Mouse (Mus musculus) Muller cell, postnatal 12 days (primary cell): ENCODE measurements around the gene Gstt4.
"Not testable (repeated sequence)": the region's sequence is repeated elsewhere in the genome, so short reads cannot be mapped to it uniquely, and the experiment has no call there.

Source experiments
- DNase-seq: peaks from one replicate; pipeline ENCODE4 v3.0.0-alpha.2; 2015; ENCODE audit errors: inconsistent ontology term

Gene Gstt4

GRCm38 (mm10) chr10:75822443-75822842 lies at the start of gene Gstt4:
TSS of gene Gstt4 (minus strand) at chr10:75822543.
- DNase-seq = no peak

GRCm38 (mm10) chr10:75861587-75861986 lies 39.2 kb upstream of the Gstt4 start:
- no peak for DNase-seq

DNA sequence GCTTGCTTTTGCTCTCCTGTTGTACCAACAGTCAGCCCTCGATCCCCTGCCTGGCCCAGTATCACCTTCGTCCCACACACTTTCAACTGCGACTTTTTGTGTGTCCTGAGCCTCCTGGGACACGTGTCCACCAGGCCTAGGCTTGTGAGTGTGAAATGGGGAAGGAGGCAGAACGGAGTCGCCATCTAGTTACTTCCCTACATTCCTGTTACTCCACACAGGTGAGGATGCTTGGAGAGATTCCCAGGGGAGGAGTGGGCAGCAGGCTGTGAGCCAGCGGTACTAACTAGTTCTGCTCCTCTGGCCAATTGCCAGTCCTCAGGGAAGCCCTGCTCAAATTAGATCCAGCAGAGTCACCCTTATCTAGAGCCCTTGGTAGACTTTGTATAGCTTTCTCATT lies 38.4 kb upstream of the Gstt4 start:
- DNase-seq = peak; percentile 9

DNA sequence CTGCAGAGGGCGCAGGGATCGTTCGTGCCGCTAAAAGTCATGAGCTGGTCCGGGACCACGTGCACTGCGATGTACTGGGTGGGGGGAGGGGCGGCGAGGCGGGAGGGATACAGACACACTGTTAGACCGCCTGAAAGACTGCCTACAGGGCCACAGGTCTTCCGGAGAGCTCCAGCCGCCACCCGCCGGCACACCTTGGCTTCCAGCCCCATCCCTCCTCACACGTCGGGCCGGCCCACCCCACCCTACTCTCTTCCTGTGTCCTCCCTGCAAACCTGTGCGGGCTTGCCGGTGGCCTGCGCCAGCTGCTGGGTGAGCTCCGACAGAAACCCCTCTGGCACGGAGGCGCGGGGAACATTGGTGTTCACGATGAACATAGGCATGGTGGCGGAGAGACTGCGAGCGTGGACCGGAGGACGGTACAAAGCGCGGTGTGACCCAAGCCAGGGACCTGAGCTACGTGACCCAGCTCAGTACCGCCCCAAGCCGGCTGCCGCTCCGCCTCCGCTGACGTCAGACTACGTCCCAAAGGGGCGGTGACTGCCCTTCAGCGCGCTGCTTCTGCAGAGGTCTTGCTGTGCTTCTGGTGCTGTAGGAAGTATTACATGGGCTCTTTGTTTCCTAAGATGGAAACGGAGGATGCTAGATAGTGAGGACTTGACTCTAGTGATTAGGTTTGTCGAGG lies 37.6 kb upstream of the Gstt4 start, which contains the start of gene Mif:
Gene Mif (minus strand): TSS at position 455 of the 685 bp plus-strand sequence.
- DNase-seq = peak; percentile 92

DNA sequence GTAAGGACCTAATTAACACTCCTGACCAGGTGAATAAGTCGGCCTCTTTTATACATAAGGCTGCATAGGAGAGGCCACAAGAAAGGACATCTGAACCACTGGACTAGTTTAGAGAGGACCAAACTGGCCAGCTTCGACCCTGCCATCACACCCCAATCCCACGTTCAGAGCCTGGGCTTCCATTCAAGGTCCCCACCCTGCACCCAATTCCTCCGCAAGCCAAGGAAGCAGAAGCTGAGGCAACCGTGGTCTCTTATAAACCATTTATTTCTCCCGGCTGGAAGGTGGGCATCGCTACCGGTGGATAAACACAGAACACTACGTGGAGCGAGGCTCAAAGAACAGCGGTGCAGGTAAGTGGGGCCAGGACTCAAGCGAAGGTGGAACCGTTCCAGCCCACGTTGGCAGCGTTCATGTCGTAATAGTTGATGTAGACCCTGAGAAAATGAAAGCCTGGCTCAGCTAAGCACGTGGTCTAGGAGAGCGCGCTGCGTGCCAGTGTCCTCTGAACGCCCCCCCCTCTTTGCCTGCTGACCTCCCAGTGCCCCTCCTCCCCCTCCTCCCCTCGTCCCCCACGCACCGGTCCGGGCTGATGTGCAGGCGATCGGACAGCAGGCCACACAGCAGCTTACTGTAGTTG lies 36.9 kb upstream of the Gstt4 start:
- DNase-seq = peak; percentile 59

DNA sequence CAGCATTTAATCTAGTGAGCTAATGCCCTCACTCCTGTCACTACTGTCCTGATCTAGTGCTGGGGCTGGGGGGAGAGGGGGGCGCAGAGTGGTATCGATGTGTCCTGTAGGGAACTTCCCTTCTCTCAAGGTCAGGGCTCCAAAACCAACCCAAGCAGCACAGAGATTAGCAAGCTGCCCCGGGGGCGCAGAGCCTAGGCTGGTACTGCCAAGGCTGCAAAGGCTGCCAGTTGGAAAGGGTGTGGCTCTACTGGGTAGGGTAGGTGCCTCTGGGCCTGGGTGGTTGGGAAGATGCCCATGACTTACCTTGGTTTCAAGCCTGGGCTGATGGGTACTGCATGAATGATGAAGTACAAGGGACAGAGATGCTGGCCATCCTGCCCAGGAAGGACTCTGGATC lies 35.3 kb upstream of the Gstt4 start:
- DNase-seq = no peak

- DNase-seq = no peak
These were observed 34.6 kb upstream of the Gstt4 start for GRCm38 (mm10) chr10:75856976-75857375.

DNA sequence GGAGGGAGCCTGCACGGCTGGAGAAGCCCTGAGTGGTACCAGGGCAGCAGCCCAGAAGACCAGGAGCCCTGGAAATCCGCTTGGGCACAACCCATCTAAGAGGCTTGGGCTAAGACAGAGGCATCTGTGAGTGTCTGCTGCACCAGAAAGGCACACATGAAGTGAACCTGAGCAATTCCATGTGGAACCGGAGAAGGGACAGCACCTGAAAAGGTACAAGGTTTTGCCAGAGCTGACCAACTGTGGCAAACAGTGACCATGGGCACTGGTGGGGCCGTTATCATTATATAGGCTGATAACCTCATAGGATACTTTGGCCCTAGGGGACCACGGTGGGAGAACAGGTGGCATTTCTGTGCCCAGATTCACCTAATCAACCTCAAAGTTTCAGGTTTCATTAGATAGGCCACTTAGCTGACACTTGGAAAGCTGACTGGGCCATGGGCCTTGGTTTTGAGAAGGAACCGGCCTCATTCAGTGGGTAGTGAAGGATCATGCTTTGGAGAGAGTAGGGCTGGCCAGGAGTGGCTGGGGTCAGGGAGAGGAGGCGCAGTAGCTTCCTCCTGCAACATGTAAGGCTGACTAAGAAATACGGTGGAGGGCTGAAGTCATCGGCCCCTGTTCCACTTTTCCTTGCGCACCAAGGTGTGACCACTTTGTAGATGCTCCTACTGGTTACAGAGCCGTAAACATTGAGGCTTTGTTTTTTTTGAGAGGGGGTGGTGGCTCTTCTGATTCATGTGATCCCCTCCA lies 34.0 kb upstream of the Gstt4 start:
- no peak for DNase-seq

GRCm38 (mm10) chr10:75855416-75855981 lies 33.2 kb upstream of the Gstt4 start:
- no peak for DNase-seq

GRCm38 (mm10) chr10:75854791-75855190 lies 32.4 kb upstream of the Gstt4 start:
- DNase-seq = no peak

GRCm38 (mm10) chr10:75854096-75854495 lies 31.8 kb upstream of the Gstt4 start:
- no peak for DNase-seq

- DNase-seq = peak; percentile 68
These were observed 31.1 kb upstream of the Gstt4 start for GRCm38 (mm10) chr10:75853452-75853851.

DNA sequence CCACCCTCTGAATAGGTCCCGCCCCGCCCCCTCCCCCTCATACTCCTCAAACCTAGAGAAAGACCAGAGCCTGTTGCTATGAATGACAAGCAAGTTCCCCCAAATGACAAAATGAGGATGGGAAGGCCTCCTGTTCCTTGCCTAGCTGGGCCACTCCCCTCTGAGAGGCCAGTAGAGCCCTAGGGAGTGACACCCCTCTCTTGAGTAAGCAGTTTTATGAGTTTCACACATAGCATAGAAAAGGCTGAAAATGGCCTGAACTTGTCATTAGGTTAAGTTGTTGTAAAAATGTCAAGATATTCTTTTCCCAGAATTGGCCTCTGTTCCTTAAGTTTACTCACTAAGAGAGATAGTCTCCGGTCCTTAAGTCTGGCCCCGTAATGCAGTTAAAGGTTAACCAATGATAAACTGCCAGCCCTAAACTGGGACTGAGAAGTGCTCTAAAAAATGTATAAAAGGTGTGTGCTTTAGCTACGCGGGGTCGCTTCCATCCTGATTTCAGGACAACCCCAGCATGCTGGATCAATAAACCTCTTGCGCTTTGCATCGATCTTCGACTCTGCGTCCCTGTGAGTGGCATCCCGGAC lies 30.3 kb upstream of the Gstt4 start:
- DNase-seq = no peak

DNA sequence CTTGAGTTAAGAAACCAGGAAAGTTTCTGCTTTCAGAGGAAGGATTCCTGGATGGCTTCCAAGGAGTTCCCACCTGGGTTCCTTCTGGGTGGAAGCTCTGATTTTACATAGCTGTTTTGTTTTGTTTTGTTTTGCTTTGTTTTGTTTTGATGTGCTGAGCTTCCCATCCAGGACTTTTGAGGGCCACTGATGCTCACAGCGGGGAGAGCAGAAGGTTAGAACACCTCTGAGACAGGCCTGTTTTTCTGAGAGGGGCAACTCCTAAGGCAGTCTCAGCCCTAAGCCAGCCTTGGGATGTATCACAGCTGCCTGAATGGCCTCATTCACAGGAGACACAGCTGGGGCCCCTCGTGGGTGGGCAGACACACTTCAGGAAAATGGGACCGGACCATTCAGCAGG lies 29.3 kb upstream of the Gstt4 start:
- DNase-seq = no peak

GRCm38 (mm10) chr10:75851076-75851475 lies 28.7 kb upstream of the Gstt4 start:
- DNase-seq = no peak

- DNase-seq = no peak
These were observed 26.0 kb upstream of the Gstt4 start for GRCm38 (mm10) chr10:75848382-75848781.

DNA sequence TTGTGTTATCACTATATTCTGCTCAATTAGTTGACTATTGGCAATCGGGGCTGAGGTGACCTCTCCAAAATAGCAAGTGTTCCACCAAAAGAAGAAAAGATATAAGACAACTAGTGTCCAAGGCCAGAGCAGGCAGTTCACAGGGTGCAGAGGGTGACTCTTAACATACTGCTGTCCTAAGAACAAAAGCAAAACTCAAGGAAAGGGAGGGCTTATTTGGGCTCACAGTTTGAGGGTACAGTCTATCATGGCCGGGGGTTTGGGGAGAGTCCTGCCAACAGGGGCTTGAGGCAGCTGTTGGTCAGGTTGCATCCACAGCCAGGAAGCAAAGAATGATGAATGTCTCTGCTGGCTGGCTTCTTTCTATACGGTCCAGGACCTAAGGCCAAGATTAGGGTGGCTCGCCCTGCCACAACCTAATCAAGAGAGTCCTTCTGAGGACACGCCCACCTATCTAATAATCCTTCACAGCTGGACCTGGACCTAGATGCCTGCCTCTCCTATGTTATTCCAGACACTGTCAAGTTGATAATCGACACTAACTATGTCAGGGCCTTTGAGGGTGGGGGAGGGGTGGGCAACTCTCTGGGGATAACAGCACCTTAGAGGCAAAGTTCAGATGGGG lies 23.1 kb upstream of the Gstt4 start:
- no peak for DNase-seq

DNA sequence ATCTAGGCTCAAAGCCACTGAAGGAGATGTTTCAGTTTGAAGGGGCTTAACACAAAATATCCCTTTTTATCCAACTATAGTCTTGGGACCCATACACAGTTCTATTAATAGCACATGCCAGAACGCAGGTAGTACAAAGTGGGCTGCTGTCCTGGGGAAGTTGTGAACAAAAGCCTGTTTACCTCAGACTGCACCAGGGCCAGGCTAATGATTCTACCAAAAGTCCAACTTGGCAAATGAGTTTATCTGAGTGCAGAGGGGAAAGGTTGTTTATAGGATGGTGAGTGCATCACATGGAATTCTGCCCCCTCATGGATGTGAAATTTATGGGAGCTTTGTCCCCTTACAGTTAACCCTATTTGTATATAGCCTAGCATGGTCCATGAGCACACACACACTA lies 22.5 kb upstream of the Gstt4 start:
- DNase-seq = no peak

DNA sequence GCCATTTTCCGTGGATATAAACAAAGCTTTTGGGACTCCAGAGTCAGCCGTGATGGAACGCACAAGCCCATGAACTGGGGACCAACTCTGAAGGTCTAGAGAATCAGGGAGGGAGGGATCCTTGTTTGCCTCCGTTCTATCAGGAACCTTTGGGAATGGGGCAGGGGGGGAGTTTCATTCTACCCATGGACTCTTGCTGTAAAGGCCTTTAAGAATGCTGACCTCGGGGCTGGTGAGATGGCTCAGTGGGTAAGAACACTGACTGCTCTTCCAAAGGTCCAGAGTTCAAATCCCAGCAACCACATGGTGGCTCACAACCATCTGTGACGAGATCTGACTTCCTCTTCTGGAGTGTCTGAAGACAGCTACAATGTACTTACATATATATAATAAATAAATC lies 21.6 kb upstream of the Gstt4 start:
- not testable (repeated sequence) for DNase-seq

DNA sequence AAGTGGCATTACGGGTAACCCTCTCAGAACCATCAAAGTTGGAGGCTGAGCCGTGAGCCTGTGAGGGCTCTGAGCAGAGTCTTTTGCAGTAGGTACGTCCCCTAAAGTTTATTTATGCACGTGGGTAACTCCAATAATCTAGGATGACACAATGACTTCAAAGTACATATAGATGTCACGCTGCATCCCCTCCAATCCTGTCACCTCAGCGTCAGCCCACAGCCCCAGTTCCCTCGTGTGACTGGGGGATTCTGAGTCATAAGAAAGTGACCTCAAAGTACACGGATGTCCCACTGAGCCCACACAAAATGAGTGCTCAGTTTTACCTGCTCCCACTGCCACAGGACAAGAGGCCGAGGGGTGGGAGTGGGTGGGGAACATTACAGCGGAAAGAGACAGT lies 16.7 kb upstream of the Gstt4 start:
- DNase-seq = no peak

DNA sequence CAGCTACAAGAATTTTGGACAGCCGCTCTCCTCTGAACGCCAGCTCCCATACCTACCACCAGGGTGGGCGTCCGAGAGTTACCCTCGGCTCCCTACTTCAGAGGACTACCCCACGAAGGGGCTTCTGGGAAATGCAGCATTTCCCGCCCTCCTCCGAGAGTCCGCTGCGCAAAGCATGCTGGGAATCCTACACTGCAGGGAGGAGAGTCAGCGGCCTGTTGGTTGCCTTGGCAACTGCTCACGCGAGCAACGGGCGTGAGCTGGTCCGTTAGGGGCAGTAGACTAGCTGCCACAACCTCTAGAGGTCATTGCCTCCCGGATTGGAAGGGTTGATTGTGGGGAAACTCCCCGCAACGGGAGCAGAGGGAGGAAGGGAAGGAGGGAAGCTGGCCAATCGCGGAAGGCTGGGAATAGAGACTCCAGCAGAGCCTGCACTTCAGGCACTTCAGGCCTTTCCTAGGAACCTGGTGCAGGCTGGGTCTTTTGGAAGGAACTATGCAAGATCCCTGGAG lies 15.0 kb upstream of the Gstt4 start, which contains the start of gene Gstt2:
Gene Gstt2 (minus strand): TSS at position 177 of the 512 bp plus-strand sequence.
- peak; percentile 87 for DNase-seq
